Mouse (Mus musculus) hindlimb bud, embryonic 11.5 days (tissue): ENCODE data around the gene Samd8.

Experiments
- DNase-seq: peaks from one replicate; pipeline ENCODE4 v3.0.0-alpha.2; 2012; ENCODE audit warnings: low read depth, low spot score; ENCODE audit errors: extremely low spot score

Gene Samd8

DNA sequence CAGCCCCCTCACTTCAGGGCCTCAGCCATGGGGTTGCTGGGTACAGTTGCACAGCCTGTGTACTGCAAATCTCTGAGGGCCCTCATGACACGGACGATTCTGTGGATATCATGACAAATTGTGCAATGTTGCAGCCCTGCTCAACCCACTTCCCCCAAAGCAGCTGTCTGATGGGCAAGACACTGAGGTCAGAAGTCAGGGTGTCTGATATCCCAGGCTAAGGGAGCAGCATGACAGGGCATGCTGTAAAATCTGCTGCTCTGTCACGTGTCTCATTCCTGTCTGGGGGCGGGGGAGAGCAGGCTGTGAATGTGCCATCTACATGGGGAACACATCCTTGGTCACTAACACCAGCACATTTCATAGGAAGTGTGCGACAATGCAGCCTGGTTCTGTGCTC is 5.2 kb upstream of the Samd8 start:
- no peak for DNase-seq

DNA sequence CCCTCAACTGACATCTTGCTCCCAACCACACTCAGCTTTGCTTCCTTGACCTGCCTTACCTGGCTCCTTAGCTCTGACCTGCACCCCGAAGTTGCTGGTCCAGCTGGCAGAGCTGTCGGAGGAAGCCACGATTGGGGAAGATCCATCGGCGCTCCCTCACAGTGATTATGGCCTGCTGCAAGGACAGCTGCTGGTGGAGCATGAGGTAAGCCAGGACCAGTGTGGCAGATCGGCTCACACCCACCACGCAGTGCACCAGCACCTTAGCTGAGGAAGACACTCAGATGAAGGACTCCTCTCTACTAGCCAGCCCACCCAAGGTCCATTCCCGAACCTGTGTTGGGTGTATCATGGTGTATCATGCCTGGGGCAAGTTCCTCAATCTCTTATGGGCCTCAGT is 4.1 kb upstream of the Samd8 start:
- DNase-seq = no peak

DNA sequence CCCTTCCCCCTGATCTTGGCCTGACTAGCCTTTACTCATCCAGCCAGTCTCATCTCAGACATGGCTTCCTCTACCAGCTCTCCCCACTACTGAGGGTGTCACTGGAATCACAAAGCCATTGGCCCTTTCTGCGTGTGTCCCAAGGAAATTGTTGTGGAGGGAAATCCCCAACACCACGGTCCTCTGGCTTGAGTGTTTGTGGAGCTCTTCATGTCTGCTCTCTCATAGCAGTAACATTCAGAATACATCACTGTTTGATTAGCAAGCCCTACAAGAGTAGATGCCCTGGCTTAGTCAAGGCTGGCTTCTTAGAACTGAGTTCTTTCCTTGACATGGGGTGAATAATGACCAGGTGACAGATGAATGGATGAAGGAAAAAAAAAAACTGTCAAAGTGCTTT is 3.5 kb upstream of the Samd8 start:
- no peak for DNase-seq

DNA sequence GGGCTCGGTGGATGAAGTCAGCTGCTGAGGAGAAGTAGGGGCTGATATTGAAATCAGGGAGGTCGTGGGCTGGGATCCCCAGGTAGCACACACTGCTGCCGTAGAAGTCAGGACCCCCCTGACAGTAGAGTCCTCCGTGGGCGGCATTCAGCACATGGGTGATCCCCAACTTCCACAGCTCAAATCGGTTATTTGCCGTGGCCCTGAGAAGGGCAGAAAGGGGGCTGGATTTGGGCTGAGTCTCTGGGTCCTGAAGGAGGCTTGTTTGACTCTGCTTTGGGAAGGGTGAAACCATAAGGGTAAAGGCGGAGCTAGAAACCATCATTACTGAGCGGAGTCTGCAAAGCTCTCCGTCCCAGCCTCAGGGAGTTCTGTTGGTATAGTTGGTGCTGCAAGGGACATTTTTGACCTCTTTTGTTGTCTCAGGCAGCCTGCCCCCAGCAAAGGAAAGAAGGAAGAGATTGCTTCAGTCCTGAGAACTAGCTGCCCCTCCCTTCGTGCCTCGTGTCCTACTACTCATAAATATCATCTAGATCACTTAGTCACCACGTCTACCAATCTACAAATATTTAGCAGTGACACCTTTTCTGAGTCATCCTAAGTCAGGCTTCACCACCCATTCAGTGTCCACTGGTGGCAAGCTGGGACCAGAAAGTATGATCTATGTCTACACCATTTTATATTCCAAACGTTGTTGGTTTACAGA is 2.7 kb upstream of the Samd8 start:
- DNase-seq = no peak

DNA sequence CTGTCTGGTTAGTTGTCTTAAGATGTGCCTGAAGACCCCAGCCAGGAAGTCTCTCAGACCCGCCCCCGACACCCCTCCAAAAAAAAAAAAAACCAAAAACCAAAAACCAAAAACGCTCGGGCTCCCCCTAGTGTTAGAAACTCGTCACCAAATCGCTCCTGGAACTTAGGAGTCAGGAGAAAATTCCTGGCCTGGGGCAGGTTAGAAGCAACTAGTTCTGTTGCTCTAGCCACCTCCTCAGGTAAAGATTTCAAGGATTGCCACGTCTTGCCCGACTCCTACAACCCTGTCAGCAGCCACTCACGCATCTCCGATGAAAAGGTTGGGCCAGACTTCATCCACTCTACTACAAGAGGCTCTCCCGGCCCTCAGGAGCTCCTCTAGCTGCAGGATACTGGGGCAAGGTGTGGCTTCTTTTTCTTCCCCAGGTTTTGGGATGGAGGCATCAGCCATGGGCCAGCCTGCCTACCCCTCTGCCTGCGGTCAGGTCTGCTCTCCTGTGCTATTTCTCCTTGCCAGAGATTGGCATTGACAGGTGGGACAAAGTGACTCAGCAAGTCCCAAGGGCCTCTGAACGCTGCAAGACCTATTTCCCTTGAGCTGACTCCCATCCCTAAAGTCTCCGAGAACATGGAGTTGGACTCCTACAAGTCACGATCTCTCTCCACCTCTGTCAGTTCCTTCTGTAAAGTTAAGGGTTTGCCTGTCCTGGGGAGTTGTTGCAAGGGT is 2.0 kb upstream of the Samd8 start:
- no peak for DNase-seq

DNA sequence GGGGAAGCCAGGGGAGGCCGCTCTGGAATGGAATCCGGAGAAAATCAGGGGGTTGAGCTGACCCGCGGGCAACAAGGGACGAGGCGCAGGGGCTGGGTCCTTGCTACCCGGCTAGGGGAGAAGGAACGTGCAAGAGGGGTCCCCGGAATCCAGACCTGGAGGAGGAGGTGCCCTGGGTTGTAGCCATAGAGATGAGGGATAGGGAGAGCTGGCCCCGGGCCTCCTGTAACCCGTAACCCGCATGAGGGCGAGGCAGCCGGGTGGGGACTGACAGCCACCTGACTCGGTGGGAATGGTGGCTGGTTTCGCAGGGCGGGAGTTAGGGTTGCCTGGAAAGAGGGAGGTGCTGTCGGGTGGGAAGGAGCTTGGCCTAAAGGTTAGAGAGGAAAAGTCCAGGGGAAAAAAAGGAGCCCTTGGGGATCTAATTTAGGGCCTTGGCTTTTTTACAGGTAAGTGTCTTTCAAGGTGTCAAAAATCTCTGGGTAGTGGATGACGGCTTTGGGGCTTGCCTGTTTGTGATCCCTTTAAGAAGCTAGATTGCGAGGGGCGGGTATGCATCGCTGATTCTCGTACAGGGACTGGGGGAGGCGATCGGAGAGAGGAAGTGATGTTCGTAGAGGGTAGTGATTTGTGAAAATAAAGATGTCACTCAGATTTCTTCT is 681 bp downstream of the Samd8 start, which contains the start of gene Dusp13:
Gene Dusp13 (minus strand): TSS at position 301 of the 662 bp plus-strand sequence.
- DNase-seq = no peak

DNA sequence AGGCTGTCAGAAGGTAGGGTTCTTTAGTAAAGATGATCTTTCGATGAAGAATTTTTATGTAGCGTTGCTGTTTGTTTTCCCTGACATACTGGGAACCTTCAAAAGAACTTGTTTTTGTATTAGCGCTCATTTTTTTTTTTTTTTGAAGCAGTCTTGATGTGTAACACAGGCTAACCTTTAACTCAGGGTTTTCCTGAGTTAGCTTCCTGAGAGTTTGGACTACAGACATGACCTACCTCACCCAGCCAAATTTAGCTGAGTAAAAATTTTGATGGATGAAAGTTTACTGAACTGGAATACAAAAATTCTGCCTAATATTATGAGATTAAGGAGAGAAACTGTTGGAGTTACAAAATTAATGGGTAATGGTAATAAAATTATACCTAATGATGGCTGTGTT is 2.1 kb downstream of the Samd8 start:
- no peak for DNase-seq

DNA sequence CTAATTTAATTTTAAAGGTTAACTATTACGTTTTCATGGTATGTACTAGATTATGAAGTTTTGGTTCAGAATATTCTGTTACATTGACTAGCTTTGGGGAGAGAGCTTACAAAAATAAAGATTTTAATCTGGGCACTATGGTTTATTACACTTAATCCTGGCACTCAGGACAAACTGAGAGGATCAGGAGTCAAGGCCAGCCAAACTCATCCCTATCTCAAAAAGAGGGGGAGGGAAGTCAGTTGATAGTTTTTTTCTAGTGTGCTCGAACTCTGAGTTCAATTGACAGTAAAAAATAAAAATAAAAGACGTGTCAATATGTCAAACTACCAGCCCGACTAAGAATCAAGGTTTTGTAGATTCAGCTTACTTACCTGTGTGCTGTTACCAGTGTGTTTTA is 3.0 kb downstream of the Samd8 start:
- no peak for DNase-seq

DNA sequence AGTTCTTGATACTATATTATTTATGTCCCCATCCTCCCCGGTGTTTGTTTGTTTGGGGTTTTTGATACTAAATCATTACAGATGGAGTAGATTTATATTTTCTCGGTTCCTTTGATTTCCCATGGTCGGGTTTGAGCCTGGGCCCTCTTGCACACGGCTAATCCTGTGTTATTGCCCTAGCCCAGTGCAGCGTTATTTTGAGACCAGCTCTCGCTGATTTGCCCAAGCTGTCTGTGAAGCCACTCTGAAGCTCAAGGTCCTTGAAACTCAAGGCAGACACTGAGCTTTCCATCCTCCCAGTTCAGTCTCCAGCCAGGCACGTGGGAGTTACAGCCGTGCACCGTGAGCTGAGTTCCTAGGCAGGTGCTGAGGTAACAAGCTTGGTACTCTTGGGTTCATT is 11.2 kb downstream of the Samd8 start:
- DNase-seq = no peak

DNA sequence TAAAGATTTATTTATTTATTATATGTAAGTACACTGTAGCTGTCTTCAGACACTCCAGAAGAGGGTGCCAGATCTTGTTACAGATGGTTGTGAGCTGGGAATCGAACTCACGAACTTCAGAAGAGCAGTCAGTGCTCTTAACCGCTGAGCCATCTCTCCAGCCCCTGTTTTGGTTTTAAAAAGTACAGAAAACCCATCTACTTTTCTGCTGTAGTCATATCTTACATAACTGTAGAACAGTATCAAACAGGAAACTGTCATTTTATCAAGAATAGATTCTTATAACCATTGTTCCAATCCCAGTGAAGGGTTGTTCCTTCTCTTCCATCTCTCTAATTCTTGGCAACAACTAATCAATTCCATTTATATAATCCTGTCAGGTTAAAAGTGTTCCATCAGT is 13.4 kb downstream of the Samd8 start:
- no peak for DNase-seq

DNA sequence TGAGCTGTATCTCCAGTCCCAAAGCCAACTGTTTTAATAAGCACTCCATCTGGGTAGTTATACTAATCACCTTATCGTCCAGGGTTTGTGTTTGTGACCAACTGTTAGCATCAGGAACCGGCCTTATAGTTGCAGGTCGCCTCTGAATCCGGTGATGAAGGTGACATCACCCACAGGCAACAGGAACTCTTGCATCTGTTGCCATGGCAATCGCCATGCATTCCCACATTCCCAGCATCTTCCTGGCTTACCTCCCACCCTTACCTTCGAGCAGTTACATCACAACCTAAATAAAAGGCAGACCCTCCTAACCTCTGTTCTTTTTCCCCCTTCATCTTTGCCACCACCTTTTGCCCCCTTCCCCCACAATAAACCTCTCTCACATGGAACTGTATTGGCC is 14.3 kb downstream of the Samd8 start:
- DNase-seq = no peak

DNA sequence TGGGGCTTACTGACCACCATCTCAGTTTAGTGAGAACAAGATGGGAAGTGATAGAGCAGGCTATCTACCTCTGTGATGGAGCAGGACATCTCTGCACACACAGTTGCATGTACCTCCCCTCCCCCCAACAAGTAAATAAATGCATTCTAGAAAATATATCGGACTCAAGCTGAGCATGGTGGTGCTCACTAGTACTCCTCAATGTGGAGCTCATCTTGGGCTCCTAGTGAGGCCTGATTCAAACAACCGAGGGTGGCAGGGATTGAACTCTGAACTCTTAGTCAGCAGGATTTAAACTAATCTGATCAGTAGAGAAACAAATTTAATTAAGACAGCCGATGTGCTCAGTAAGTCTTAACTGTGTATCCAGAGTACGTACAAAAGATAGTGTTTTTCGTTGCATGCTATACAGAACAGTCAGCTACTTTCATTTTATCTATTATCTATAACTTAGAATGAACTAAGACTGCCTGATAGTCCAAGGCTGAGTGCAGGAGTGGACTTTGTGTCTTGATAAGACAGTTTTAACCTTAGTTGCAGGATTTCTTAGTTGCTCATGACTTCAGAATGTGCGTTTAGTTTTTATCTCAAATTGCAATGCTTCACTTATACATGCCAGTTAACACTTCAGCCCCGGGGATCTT is 15.5 kb downstream of the Samd8 start:
- no peak for DNase-seq

DNA sequence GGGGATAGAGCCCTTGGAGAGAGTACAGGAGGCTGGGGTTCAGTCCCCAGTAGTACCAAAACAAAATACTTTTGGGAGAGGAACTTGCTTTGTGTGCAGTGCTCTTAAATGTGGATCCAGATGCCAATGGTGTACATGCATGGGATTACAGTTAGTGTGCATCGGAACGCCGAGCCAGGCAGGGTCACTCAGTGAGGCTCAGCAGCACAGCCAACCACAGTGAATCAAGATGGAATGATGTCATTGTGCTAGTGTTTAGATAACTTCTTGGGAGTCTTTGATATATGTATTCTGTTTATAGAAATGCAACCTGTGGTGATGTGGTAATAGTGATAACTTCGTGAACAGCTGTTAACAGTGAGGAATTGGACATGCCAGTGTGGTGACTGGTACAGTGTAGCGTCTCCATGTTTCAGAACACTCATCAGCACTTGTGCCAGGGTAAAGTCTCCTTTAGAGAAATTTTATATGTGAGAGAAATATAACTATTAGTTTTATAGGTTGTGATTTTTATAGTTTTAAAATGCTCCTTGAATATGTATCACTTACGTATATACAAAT is 16.1 kb downstream of the Samd8 start:
- DNase-seq = no peak

DNA sequence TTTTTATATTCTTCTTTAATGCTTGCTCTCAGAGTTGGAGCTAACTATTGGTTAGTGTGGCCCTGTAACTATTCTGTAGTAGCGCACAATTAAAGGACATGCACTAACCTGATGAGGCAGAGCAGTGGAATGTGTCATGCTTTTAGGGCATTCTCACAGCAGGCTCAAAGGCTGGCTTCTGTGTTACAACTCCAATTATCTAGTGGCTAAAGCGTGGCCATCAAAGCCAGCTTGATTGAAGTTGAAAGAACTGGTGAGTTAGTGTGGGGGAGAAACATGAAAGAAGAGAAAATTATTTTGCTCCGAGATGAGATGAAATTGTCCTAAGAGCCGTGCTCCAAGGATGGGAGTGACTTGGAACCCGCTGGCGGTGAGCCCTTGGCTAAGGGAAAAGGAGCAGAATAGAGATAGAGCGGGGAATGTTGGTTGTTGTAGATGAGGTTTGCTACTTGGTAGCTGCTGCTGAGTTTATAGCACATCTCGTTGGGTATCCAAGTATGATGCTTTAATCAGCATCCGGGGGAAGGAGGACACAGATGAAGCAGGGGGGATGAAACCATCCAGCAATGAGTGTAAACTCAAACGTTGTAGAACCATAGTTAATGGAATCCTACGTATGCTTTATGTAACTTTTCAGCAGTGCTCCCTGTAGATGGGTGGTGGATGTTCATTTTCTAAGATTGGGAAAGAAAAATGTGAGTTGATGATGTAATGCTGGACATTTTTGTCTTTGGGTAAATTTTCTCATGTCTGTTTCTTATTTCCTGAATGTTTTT is 22.4 kb downstream of the Samd8 start:
- DNase-seq = no peak

DNA sequence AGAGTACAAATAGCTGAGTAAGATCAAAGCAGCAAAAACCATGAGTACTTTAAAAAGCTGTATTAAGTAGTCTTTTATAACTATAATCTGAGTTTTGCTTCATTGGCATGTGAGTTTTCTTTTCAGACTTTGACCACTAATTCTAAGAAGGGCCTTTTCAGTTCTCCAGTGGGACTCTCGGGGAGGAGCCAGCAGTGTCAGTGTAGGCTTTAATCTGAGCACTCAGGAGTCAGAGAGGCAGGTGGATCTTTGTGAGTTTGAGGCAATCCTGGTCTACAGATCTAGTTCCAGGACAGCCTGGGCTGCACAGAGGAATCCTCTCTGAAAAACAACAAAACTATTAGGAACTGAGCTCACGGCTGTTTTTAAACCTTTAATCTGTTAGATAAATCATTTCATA is 23.6 kb downstream of the Samd8 start:
- no peak for DNase-seq

DNA sequence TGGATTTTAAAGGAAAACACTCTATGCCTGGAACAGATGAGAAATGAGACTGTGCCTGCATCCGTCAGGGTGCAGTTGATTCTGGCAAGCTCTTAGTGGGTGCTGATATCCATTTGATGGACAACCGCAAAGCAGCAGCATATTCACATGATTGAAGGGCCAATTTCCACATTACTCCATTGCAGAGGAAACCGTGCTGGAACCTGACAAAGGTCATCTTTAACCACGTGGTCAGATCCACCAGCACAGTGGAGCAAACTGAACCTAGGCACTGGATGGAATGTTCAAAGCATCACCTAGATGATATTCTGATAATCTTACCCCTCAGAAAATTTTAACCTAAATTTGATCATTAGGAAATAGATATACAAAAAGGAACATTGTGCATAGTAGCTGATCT is 25.9 kb downstream of the Samd8 start:
- no peak for DNase-seq

DNA sequence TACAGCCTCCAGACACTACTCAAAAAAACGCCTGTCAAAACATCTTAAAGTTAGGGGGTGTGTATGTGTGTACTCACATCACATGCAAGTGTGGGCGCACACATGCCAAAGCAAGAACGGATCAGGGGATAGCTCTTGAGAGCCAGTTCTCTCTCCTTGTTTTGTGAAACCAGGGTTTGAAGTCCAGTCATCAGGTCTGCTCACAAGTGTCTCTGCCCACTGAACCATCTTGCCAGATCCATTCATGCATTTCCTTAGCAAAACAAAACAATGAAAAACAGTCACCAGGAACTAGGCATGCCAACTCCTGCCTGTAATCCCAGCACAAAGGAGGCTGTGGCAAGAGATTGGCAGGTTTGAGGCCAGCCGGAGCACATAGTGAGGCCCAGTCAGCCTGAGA is 36.2 kb downstream of the Samd8 start:
- no peak for DNase-seq

DNA sequence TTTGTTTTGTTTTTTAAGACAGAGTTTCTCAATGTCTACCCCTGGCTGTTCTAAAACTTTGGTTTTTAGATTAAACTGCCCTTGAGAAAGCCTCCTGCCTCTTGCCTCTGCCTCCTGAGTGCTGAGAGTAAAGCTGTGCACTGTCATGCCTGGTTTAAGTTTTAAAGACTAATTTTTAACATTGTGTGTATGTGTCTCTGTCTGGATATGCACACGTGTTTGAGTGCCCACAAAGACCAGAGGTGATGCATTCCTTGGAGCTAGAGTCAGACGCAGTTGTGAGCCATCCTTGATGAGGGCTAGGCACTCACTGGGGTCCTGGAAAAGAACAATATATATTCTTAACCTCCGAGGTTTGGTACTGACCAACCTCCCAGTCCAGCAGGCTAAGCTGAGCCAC is 37.0 kb downstream of the Samd8 start:
- DNase-seq = no peak

DNA sequence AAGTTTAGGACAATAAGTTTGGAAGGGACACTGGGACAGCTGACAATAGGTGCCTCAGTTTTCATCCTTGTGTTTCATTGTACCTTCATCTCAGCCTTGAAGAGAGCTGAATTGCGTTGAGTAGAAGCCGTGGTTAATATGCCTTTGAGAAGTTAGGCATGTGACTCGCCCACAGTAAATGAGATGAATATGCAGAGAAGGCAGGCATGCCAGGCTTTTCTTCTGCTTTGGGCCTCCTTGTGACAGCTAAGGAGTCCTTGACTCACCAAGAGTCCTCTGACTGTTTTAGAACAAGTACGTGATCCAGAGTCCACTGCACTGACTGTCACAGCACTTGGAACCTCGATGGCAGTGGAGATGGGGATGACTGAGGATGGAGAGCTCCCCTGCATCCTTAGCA is 37.8 kb downstream of the Samd8 start:
- no peak for DNase-seq

DNA sequence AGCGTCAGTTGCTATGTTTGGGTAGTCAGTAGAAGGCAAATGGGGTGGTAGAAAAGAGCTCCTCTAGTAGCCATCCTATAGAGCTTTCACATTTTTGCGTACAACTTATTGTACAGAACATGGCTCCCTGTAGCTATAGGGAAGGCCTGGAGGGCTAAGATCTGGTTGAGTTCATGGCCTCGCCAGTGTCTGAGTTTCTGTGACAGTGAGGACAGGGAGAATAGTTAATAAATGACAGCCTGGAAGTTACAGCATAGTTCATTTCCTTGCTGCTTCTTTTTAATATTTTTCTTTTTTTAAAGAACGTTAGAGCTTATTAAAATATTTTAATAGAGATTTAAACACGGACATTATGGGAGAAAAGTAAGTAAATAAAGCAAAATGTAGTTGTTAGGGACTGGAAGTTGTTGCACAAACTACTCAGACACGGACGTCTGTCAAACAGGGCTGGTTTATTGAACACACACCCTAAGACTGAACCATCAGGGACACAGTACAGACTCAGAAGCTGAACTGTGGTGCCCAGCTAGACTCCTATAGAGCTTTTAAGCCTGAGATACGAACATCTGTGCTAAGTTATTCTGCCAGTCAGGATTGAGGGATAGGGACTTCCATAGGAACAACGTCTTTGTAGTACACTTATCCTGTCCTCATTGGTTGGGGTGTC is 40.4 kb downstream of the Samd8 start:
- no peak for DNase-seq
